Mouse (Mus musculus): ENCODE results near the gene Gm36028.

Gm36028 gene

DNA sequence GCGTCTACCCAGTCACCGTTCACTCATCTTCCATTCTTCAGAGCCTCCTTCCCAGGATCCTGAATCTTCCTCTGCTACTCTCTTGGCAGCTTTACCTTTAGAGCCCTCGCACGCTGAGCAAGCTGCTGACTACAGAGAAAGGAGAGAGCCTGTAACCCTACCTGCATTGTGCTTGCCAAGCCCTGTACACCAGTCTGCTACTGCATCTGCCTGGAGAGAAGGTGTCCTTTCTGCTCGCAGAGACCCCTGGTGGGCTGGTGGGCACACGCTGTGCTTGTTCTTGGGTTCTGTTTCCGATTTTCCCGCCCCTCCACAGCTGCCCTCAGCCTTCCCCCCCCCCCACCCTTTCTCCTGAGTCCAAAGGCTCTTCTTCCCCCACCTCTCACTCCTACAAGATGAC, 53.7 kb downstream of the Gm36028 start:
- no peak for DNase-seq

DNA sequence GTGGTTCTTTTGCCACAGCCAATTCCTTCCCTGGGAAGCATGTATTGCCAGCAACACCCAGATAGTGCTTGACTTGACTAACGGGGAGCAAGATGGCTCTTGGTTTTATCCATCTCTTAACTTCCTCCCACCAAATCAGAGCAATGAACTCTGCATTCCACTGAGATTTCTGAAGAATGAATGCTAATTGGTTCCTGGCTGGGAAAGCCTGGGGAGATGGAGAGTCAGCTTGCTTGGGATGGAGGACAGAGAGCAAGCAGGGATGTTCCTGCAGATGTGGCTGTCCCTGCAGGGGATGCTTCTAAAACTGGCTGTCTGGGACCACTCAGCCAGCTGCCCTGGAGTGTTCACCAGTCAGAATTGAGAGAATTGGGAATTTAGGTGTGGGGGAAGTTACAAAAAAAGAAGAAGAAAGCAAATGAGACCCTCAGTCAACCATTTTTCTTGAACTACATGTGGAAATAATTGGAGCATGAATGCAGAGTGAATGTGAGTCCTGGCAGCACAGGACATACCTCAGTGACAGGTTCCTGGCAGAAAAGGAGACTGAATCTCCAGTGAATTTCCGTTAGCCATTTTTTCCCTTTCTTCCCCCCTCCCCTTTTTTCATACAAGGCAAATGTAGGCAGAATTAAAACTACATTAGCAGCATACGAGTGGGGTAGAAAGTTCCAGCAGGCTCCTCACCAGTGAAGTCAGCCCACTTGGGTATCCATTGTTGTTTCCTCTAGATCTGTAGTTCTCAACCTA, 55.0 kb downstream of the Gm36028 start:
- no peak for DNase-seq

DNA sequence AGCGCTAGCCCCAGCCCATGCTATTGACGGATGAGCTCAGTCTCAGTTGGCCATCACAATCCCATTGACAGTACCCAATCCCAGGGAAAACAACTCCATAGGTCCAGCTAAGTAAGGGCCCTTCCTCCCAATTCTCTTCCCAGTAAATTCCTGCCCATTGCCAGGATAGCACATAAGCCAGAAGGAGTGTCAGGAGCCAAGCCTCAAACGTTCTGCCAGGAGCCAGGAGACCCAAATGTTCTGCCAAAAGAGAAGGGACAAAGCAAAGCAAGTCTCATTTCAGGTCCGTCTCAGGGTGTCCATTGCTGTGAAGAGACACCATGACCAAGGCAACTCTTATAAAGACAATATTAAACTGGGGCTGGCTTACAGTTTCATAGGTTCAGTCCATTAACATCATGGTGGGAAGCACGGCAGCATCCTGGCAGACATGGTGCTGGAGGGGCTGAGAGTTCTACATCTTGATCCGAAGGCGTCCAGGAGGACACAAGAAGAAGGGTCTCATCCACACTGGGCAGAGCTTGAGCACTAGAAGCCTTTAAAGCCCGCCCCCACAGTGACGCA, 57.5 kb downstream of the Gm36028 start:
- no peak for DNase-seq

DNA sequence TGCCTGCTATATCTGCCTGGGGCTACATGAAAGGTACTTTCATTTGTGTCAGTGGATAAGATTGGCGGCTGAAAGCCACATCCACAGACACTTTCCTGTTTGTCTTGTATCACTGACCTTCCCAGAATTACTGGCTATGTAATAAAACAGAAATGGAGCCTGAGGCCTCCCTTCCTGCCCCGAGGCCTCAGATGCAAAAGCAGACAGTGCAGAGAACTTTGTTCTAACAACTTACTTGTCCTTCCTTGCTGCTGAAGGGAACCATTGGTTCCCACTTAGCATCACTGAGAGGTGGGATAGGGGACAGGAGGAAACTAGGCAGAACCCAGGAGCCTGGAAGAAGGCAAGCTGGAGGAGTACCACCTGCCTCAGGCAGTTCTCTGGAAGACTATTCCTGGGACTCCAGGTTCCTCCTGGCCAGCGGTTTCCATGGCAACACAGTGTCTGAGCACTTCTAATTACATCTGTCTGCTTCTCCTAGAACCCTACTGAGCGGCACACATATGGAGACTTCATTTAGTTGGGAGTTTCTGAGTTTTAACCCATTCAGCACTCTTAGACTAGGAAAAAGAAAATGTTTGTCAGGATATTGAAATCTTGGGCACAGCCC, 58.2 kb downstream of the Gm36028 start:
- no peak for DNase-seq

DNA sequence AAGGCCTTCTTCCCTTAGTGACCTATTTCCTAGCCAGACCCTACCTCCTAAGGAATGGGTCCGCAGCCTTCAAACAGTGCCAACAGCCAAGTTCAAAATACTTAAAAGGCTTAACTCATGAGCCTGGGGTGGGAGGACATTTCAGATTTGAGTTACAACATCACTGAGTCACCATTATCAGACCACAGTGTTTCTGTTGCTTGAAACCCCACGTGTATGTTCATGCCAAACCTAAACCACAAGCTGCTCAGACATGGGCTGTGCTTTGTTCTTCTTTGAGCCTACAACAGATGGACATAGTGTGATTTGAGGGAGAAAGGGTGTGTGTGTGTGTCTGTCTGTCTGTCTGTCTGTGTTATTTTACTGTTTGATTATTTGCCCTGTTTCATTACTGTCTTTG, 59.8 kb downstream of the Gm36028 start:
- DNase-seq: no peak

All from lung, postnatal 4 days (tissue).